In the genomic region with DNA sequence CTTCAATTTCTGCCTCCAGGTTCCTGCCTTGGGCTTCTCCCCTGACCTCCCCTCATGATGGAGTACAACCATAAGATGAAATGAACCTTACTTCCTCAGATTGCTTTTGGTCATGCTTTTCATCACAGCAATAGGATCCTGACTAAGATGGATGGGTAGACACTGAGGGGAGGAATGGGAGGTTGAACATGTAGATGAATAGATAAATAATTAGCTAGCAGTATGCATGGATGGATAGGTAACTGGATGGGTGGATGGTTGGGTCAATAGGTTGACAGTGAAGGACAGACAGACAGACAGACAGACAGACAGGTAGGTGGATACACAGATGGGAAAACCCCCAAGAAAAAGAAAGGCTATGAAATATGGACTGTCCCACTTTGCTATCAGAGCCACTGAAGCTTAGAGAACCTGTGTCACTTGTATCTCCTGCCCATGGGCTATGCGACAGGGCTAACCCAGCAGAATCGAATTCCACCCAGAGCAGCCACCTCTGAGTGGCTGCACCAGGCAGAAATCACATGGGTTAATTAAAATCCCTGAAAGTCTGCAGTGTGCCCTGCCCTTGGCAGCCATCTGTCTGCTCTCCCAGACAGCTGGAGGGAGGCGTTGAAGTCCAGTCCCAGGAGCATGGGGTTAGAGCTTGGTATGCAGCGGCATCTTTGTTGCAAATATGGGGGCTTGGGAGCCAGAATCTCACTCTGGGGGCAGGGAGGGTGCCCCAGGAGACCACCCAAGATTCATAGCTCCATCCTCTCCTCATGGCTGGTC, we compare ENCODE assay signal across 20 mouse cellular contexts. TPM values are rescaled to one million over a fixed set of nuclear protein-coding genes. Genes with fewer than 3 reads are reported as not detected.
A peak's percentile ranks its signal among the peaks of the same experiment; 100 is the strongest.
DNase-seq lines count a peak whose midpoint lies in the region; ATAC-seq and TF ChIP-seq lines count a peak whose summit lies in the region.
"Had no signal": no experiment of that assay in that cellular context is flagged by ENCODE, and none has a peak within 500 bp of the region (broad histone marks: within the 10 kb centered on the region; RNA-seq: fewer than 3 reads in every experiment).

No protein-coding gene starts in this region.

- no peaks in the 10 kb centered on the region for H3K36me3 ChIP-seq in lung, embryonic 14.5 days (ENCODE audit: insufficient read depth)
- no peaks in the 10 kb centered on the region for H3K36me3 ChIP-seq in embryonic facial prominence, embryonic 15.5 days
- no peaks in the 10 kb centered on the region for H3K36me3 ChIP-seq in kidney, embryonic 16.5 days (ENCODE audit: insufficient read depth, low read length)
- H3K36me3 ChIP-seq: embryonic facial prominence, embryonic 12.5 days; forebrain, embryonic 10.5 days; heart, embryonic 13.5 days; midbrain, embryonic 13.5 days had no signal

- no peak overlapping the region for H3K4me2 ChIP-seq in lung, embryonic 14.5 days
- H3K4me2 ChIP-seq in embryonic facial prominence, embryonic 15.5 days (replicated peaks), result no peak overlapping the region
- no peak overlapping the region for H3K4me2 ChIP-seq in kidney, embryonic 16.5 days (replicated peaks; ENCODE audit: low read depth, low read length)
- H3K4me2 ChIP-seq: embryonic facial prominence, embryonic 12.5 days; heart, embryonic 13.5 days; liver, embryonic 11.5 days; midbrain, embryonic 13.5 days had no signal

- peak; percentile 43 for DNase-seq in lung, embryonic 14.5 days
- DNase-seq in lung, postnatal 36 days, result no peak
- peak; percentile 40 for DNase-seq in brain, embryonic 14.5 days (ENCODE audit: low read depth)
- DNase-seq in heart, adult 8-10 months (ENCODE audit: low spot score), result no peak
- DNase-seq in spleen, postnatal 4 days (ENCODE audit: low spot score in 2 of 2), result no peak
- DNase-seq: adrenal gland, postnatal 10 days; cerebellum, adult 9-10 months; gastrocnemius, postnatal 25 days; left cerebral cortex, postnatal 4 days; thymus, postnatal 25 days had no signal

- no peak for TF ChIP-seq POLR2A in brain, embryonic 14.5 days (IDR thresholded peaks at IDR 0.05; ENCODE audit: borderline replicate concordance, extremely low read depth, insufficient read depth, insufficient read length, poor library complexity, severe bottlenecking)

- H3K9me3 ChIP-seq in lung, embryonic 14.5 days (ENCODE audit: low read depth, low read length), result no peaks in the 10 kb centered on the region
- no peaks in the 10 kb centered on the region for H3K9me3 ChIP-seq in embryonic facial prominence, embryonic 15.5 days (replicated peaks)
- H3K9me3 ChIP-seq in kidney, embryonic 16.5 days (ENCODE audit: low read length), result no peaks in the 10 kb centered on the region
- H3K9me3 ChIP-seq: embryonic facial prominence, embryonic 12.5 days; forebrain, embryonic 10.5 days; heart, embryonic 13.5 days; midbrain, embryonic 13.5 days had no signal

- 24% methylated on average over 4 of the region's 4 CpGs for WGBS in lung, embryonic 14.5 days
- 36% methylated on average over 4 of the region's 4 CpGs for WGBS in embryonic facial prominence, embryonic 15.5 days
- 16% methylated on average over 4 of the region's 4 CpGs for WGBS in kidney, embryonic 16.5 days

- no peaks in the 10 kb centered on the region for H3K27me3 ChIP-seq in lung, embryonic 14.5 days (ENCODE audit: insufficient read depth, low read length)
- H3K27me3 ChIP-seq in embryonic facial prominence, embryonic 15.5 days, result no peaks in the 10 kb centered on the region
- H3K27me3 ChIP-seq in kidney, embryonic 16.5 days (ENCODE audit: insufficient read depth, low read length), result no peaks in the 10 kb centered on the region
- H3K27me3 ChIP-seq: midbrain, embryonic 13.5 days had no signal

- H3K9ac ChIP-seq in lung, embryonic 14.5 days, result no peak overlapping the region
- H3K9ac ChIP-seq in embryonic facial prominence, embryonic 15.5 days, result no peak overlapping the region
- no peak overlapping the region for H3K9ac ChIP-seq in kidney, embryonic 16.5 days (replicated peaks; ENCODE audit: low read length)
- H3K9ac ChIP-seq: embryonic facial prominence, embryonic 12.5 days; heart, embryonic 13.5 days; midbrain, embryonic 13.5 days had no signal

- no peak for TF ChIP-seq CTCF in lung, embryonic 14.5 days (IDR thresholded peaks at IDR 0.05; ENCODE audit: low read depth)
- no peak for TF ChIP-seq CTCF in brain, embryonic 14.5 days (IDR thresholded peaks at IDR 0.05; ENCODE audit: borderline replicate concordance, extremely low read depth, insufficient read depth, insufficient read length)

- ATAC-seq in lung, embryonic 14.5 days (ENCODE audit: insufficient read depth), result peak; percentile 58
- ATAC-seq in embryonic facial prominence, embryonic 15.5 days (ENCODE audit: insufficient number of reproducible peaks, low FRiP score, low TSS enrichment, low read depth), result peak; percentile 39; the same call in 1 of the 2 replicates
- peak; percentile 86 for ATAC-seq in kidney, embryonic 16.5 days (ENCODE audit: low FRiP score, low TSS enrichment)
- ATAC-seq: midbrain, embryonic 13.5 days had no signal

- H3K27ac ChIP-seq in lung, embryonic 14.5 days (ENCODE audit: low read depth), result no peak overlapping the region
- H3K27ac ChIP-seq in embryonic facial prominence, embryonic 15.5 days (replicated peaks), result no peak overlapping the region
- H3K27ac ChIP-seq in kidney, embryonic 16.5 days (ENCODE audit: low read length), result peak overlapping the region; percentile 43
- H3K27ac ChIP-seq: embryonic facial prominence, embryonic 12.5 days; forebrain, embryonic 10.5 days; heart, embryonic 13.5 days; midbrain, embryonic 13.5 days had no signal

- no peak overlapping the region for H3K4me3 ChIP-seq in lung, embryonic 14.5 days (ENCODE audit: low read depth, low read length)
- no peak overlapping the region for H3K4me3 ChIP-seq in embryonic facial prominence, embryonic 15.5 days (replicated peaks)
- no peak overlapping the region for H3K4me3 ChIP-seq in kidney, embryonic 16.5 days (ENCODE audit: low read length)
- H3K4me3 ChIP-seq: embryonic facial prominence, embryonic 12.5 days; forebrain, embryonic 10.5 days; heart, embryonic 13.5 days; midbrain, embryonic 13.5 days had no signal

- H3K4me1 ChIP-seq in lung, embryonic 14.5 days (ENCODE audit: insufficient read depth), result no peaks in the 10 kb centered on the region
- H3K4me1 ChIP-seq in embryonic facial prominence, embryonic 15.5 days, result 0 out of 2 replicates have a peak, but pooled peaks cover 3% of the 10 kb centered on the region
- H3K4me1 ChIP-seq in kidney, embryonic 16.5 days (ENCODE audit: insufficient read depth, low read length), result peaks cover 39% of the 10 kb centered on the region
- H3K4me1 ChIP-seq: forebrain, embryonic 10.5 days had no signal

RNA-seq across cellular contexts. Expression of a gene that starts 9.1 kb away (rescaled TPM):
- polyA plus RNA-seq in lung, embryonic 14.5 days (2014; fragmentation: Nextera tagmentation; extraction: Ambion mirVana), result 0.05 TPM in 1 of 2 replicates, not detected in the other
- polyA plus RNA-seq in brain, embryonic 14.5 days (2012; rRNA removed), result not detected in 2 replicates
- polyA plus RNA-seq in embryonic facial prominence, embryonic 15.5 days (2015; fragmentation: Nextera tagmentation; extraction: Ambion mirVana), result 0.07 TPM in 1 of 2 replicates, not detected in the other
- polyA plus RNA-seq in kidney, embryonic 16.5 days (2015; fragmentation: Nextera tagmentation; extraction: Ambion mirVana), result 12.6 and 15.4 TPM in 2 replicates
- not detected for total RNA-seq in heart, adult 8-10 months (2022)
- total RNA-seq: gastrocnemius, postnatal 25 days; hematopoietic stem cell, adult 5-6 weeks; layer of hippocampus, postnatal 14 days; left cerebral cortex, postnatal 4 days had no signal
- polyA plus RNA-seq: forebrain, embryonic 10.5 days; frontal cortex, adult 2 months; midbrain, embryonic 13.5 days had no signal

RNA-seq across cellular contexts. Expression of a gene that starts 19.8 kb away (rescaled TPM):
- 44.3 and 50.6 TPM in 2 replicates for polyA plus RNA-seq in lung, embryonic 14.5 days (2014; fragmentation: Nextera tagmentation; extraction: Ambion mirVana)
- polyA plus RNA-seq in brain, embryonic 14.5 days (2012; rRNA removed), result 69.2 and 72.7 TPM in 2 replicates
- polyA plus RNA-seq in embryonic facial prominence, embryonic 15.5 days (2015; fragmentation: Nextera tagmentation; extraction: Ambion mirVana), result 61.8 and 69.0 TPM in 2 replicates
- polyA plus RNA-seq in kidney, embryonic 16.5 days (2015; fragmentation: Nextera tagmentation; extraction: Ambion mirVana), result 55.7 and 63.3 TPM in 2 replicates
- 10 to 100 TPM; 20.5 to 31.0 (median 28.6) TPM for total RNA-seq in heart, adult 8-10 months (2022)

RNA-seq across cellular contexts. Expression of a gene that starts 38.7 kb away (rescaled TPM):
- polyA plus RNA-seq in lung, embryonic 14.5 days (2014; fragmentation: Nextera tagmentation; extraction: Ambion mirVana), result 0.50 TPM in 2 replicates
- 0.21 and 0.42 TPM in 2 replicates for polyA plus RNA-seq in brain, embryonic 14.5 days (2012; rRNA removed)
- polyA plus RNA-seq in embryonic facial prominence, embryonic 15.5 days (2015; fragmentation: Nextera tagmentation; extraction: Ambion mirVana), result 0.45 and 0.89 TPM in 2 replicates
- 1.5 and 2.1 TPM in 2 replicates for polyA plus RNA-seq in kidney, embryonic 16.5 days (2015; fragmentation: Nextera tagmentation; extraction: Ambion mirVana)
- under 1 TPM; 0.44 to 0.72 (median 0.59) TPM for total RNA-seq in heart, adult 8-10 months (2022)
- total RNA-seq: layer of hippocampus, postnatal 14 days; left cerebral cortex, postnatal 4 days had no signal
- polyA plus RNA-seq: forebrain, embryonic 10.5 days had no signal

RNA-seq across cellular contexts. Expression of a gene that starts 49.2 kb away (rescaled TPM):
- polyA plus RNA-seq in lung, embryonic 14.5 days (2014; fragmentation: Nextera tagmentation; extraction: Ambion mirVana), result 32.8 and 39.6 TPM in 2 replicates
- polyA plus RNA-seq in brain, embryonic 14.5 days (2012; rRNA removed), result 129 TPM in 2 replicates
- polyA plus RNA-seq in embryonic facial prominence, embryonic 15.5 days (2015; fragmentation: Nextera tagmentation; extraction: Ambion mirVana), result 20.9 and 24.9 TPM in 2 replicates
- 12.3 and 13.6 TPM in 2 replicates for polyA plus RNA-seq in kidney, embryonic 16.5 days (2015; fragmentation: Nextera tagmentation; extraction: Ambion mirVana)
- total RNA-seq in heart, adult 8-10 months (2022), result 10 to 100 TPM; 26.3 to 31.9 (median 29.0) TPM

Comparison
In these comparisons a context has a peak if more than half of its experiments do, and no peak if none do; other contexts are left out.
1. DNase-seq: peak in lung, embryonic 14.5 days (single experiment) and brain, embryonic 14.5 days (single experiment); none in lung, postnatal 36 days (single experiment), heart, adult 8-10 months (single experiment) and spleen, postnatal 4 days (0 of 2).
2. RNA of a gene that starts 9.1 kb away (polyA plus RNA-seq): 12.6 to 15.4 TPM in kidney, embryonic 16.5 days; 0.07 TPM in embryonic facial prominence, embryonic 15.5 days, 0.05 TPM in lung, embryonic 14.5 days and not detected in brain, embryonic 14.5 days; every median in the first group is over 10 times any median in the second.
3. Peak in every context shown above with its lines, with median percentiles within 50 percentile points of each other: ATAC-seq.